Mouse (Mus musculus) ES-E14 (cell line): ENCODE measurements at regions not wholly inside any gene's neighbourhood (a gene's known extent, or its start where the extent isn't known, plus 50 kb on each side); places are given as distances from the start of the nearest gene placed in this dataset.
A peak's percentile ranks its signal among the peaks of the same experiment; 100 is the strongest.
"Not testable (repeated sequence)": the region's sequence is repeated elsewhere in the genome, so short reads cannot be mapped to it uniquely, and the experiment has no call there.

Experiments used
- DNase-seq: peaks from one replicate; pipeline ENCODE4 v3.0.0-alpha.2; 2013; ENCODE audit warnings: low read depth, low spot score
- H3K27ac ChIP-seq: 2 replicates; pipeline ENCODE4 v1.5.1; 2012; ENCODE audit warnings: low read depth, mild to moderate bottlenecking, low read length, moderate library complexity, mixed read lengths; ENCODE audit not compliant: poor library complexity, insufficient read depth, severe bottlenecking
- H3K36me3 ChIP-seq: 2 replicates; pipeline ENCODE4 v1.6.1; 2012; ENCODE audit warnings: mild to moderate bottlenecking, low read length, moderate library complexity, mixed read lengths; ENCODE audit not compliant: control insufficient read depth, poor library complexity, insufficient read depth, severe bottlenecking
- H3K4me1 ChIP-seq, 2 experiments: fragments of 150-350 bp in 1 of 2; sonication (generic) in 1 of 2; 2 replicates each; pipeline ENCODE4 v1.6.1; 2012; ENCODE audit warnings: low read length in 2 of 2, mild to moderate bottlenecking in 1 of 2, mixed read lengths in 1 of 2; ENCODE audit not compliant: control insufficient read depth in 2 of 2, insufficient read depth in 2 of 2, poor library complexity in 1 of 2
- H3K4me3 ChIP-seq, 2 experiments: fragments of 150-350 bp in 1 of 2; sonication (generic) in 1 of 2; 2 replicates each; pipeline ENCODE4 v1.5.1; 2012; ENCODE audit warnings: low read length in 2 of 2, low read depth in 1 of 2, mild to moderate bottlenecking in 1 of 2, mixed read lengths in 1 of 2; ENCODE audit not compliant: insufficient read depth in 1 of 2, poor library complexity in 1 of 2, severe bottlenecking in 1 of 2
- H3K9ac ChIP-seq: 2 replicates; pipeline ENCODE4 v1.6.1; 2012; ENCODE audit warnings: low read depth, mild to moderate bottlenecking, low read length, mixed read lengths; ENCODE audit not compliant: poor library complexity, insufficient read depth, severe bottlenecking
- H3K9me3 ChIP-seq: fragments of 150-350 bp; sonication (generic); 2 replicates; pipeline ENCODE4 v1.6.1; 2012; ENCODE audit warnings: low read depth, mild to moderate bottlenecking, low read length; ENCODE audit not compliant: control insufficient read depth, insufficient read depth
- CHD2 ChIP-seq: IDR thresholded peaks from 2 replicates; pipeline ENCODE4 v1.6.1; 2014; ENCODE audit warnings: mild to moderate bottlenecking, low read depth, low read length, inconsistent platforms
- HCFC1 ChIP-seq: IDR thresholded peaks from 2 replicates; pipeline ENCODE4 v1.6.1; 2012; ENCODE audit warnings: low read length, inconsistent platforms, borderline replicate concordance; ENCODE audit not compliant: insufficient read depth
- MAFK ChIP-seq: IDR thresholded peaks from 2 replicates; pipeline ENCODE4 v1.6.1; 2014; ENCODE audit warnings: mild to moderate bottlenecking, low read depth, low read length, inconsistent platforms; ENCODE audit not compliant: insufficient read depth
- ZC3H11A ChIP-seq: IDR thresholded peaks from 2 replicates; pipeline ENCODE4 v1.6.1; 2012; ENCODE audit warnings: low read depth, mild to moderate bottlenecking, inconsistent platforms, low read length, borderline replicate concordance
- ZNF384 ChIP-seq: IDR thresholded peaks from 2 replicates; pipeline ENCODE4 v1.6.1; 2012; ENCODE audit warnings: low read depth, low read length, inconsistent platforms
- in situ Hi-C, 2 experiments: fragments of 600-800 bp; cut with MboI; formaldehyde crosslinking; loops; one replicate each; pipeline ENCODE4 v1.15.1; 2025; ENCODE audit warnings: low sequenced_read_pairs in 2 of 2, inconsistent platforms in 1 of 2; ENCODE audit not compliant: unreplicated experiment in 2 of 2

- H3K4me3 ChIP-seq, in situ Hi-C loops, H3K9ac ChIP-seq, H3K36me3 ChIP-seq, H3K4me1 ChIP-seq, DNase-seq, H3K9me3 ChIP-seq: not testable (repeated sequence)
- peak overlapping the region; percentile 88 for H3K27ac ChIP-seq
Measured at GRCm38 (mm10) chrX:19341231-19342007, 139.7 kb downstream of the Tex13c3 start.

GRCm38 (mm10) chrX:19313286-19313685 is 167.8 kb downstream of the Tex13c3 start:
- no peaks in the 10 kb centered on the region for H3K4me1 ChIP-seq
- H3K27ac ChIP-seq: no peak overlapping the region
- no peaks in the 10 kb centered on the region for H3K9me3 ChIP-seq
- no peak overlapping the region for H3K4me3 ChIP-seq
- TF ChIP-seq ZC3H11A (no peak), MAFK (no peak)
- no peak overlapping the region for H3K9ac ChIP-seq
- DNase-seq: no peak
- in situ Hi-C loops: no loop called here
- H3K36me3 ChIP-seq: no peaks in the 10 kb centered on the region

GRCm38 (mm10) chrX:19311809-19312559 is 169.1 kb downstream of the Tex13c3 start:
- TF ChIP-seq CHD2 (no peak), ZNF384 (no peak), HCFC1 (no peak), ZC3H11A (no peak), MAFK (no peak)
- H3K4me1 ChIP-seq: no peaks in the 10 kb centered on the region
- no peaks in the 10 kb centered on the region for H3K36me3 ChIP-seq
- in situ Hi-C loops: no loop called here
- H3K9me3 ChIP-seq: no peaks in the 10 kb centered on the region
- H3K4me3 ChIP-seq: no peak overlapping the region
- no peak overlapping the region for H3K27ac ChIP-seq
- no peak overlapping the region for H3K9ac ChIP-seq
- no peak for DNase-seq

GRCm38 (mm10) chrX:19311377-19311776 is 169.7 kb downstream of the Tex13c3 start:
- no peak for DNase-seq
- Histone ChIP-seq H3K9ac (no peak overlapping the region), H3K36me3 (no peaks in the 10 kb centered on the region), H3K4me3 (no peak overlapping the region), H3K9me3 (no peaks in the 10 kb centered on the region), H3K27ac (no peak overlapping the region), H3K4me1 (no peaks in the 10 kb centered on the region)
- TF ChIP-seq CHD2: no peak
- no peak for TF ChIP-seq ZNF384
- no peak for TF ChIP-seq HCFC1
- no peak for TF ChIP-seq ZC3H11A
- no peak for TF ChIP-seq MAFK
- in situ Hi-C loops: no loop called here

- no peak overlapping the region for H3K4me3 ChIP-seq
- no peak overlapping the region for H3K9ac ChIP-seq
- TF ChIP-seq ZC3H11A (no peak), MAFK (no peak), CHD2 (no peak), ZNF384 (no peak), HCFC1 (no peak)
- H3K9me3 ChIP-seq: no peaks in the 10 kb centered on the region
- H3K36me3 ChIP-seq: no peaks in the 10 kb centered on the region
- in situ Hi-C loops: no loop called here
- H3K4me1 ChIP-seq: no peaks in the 10 kb centered on the region
- DNase-seq: no peak
- no peak overlapping the region for H3K27ac ChIP-seq
Measured at GRCm38 (mm10) chrX:19288171-19288570, 192.9 kb downstream of the Tex13c3 start.
